Mouse (Mus musculus) liver, postnatal 0 days (tissue): ENCODE results near the gene Tyro3.

Experiments used
- CTCF ChIP-seq: sonication (generic); IDR thresholded peaks from 2 replicates; pipeline ENCODE4 v1.5.1; 2016; ENCODE audit warnings: antibody characterized with exemption, low read depth
- EP300 ChIP-seq: IDR thresholded peaks from 2 replicates; pipeline ENCODE4 v1.6.1; 2016; ENCODE audit warnings: antibody characterized with exemption, low read depth, mild to moderate bottlenecking

GRCm38 (mm10) chr2:119840008-119840407 lies 42.5 kb downstream of the Tyro3 start:
- TF ChIP-seq EP300 = no peak
- TF ChIP-seq CTCF = no peak
